Mouse (Mus musculus) ES-E14 (cell line): ENCODE measurements around the gene Cmtm7.

Experiments
- CHD2 ChIP-seq: IDR thresholded peaks from 2 replicates; pipeline ENCODE4 v1.6.1; 2014; ENCODE audit warnings: mild to moderate bottlenecking, low read depth, low read length, inconsistent platforms
- HCFC1 ChIP-seq: IDR thresholded peaks from 2 replicates; pipeline ENCODE4 v1.6.1; 2012; ENCODE audit warnings: low read length, inconsistent platforms, borderline replicate concordance; ENCODE audit not compliant: insufficient read depth
- MAFK ChIP-seq: IDR thresholded peaks from 2 replicates; pipeline ENCODE4 v1.6.1; 2014; ENCODE audit warnings: mild to moderate bottlenecking, low read depth, low read length, inconsistent platforms; ENCODE audit not compliant: insufficient read depth
- ZC3H11A ChIP-seq: IDR thresholded peaks from 2 replicates; pipeline ENCODE4 v1.6.1; 2012; ENCODE audit warnings: low read depth, mild to moderate bottlenecking, inconsistent platforms, low read length, borderline replicate concordance
- ZNF384 ChIP-seq: IDR thresholded peaks from 2 replicates; pipeline ENCODE4 v1.6.1; 2012; ENCODE audit warnings: low read depth, low read length, inconsistent platforms

DNA sequence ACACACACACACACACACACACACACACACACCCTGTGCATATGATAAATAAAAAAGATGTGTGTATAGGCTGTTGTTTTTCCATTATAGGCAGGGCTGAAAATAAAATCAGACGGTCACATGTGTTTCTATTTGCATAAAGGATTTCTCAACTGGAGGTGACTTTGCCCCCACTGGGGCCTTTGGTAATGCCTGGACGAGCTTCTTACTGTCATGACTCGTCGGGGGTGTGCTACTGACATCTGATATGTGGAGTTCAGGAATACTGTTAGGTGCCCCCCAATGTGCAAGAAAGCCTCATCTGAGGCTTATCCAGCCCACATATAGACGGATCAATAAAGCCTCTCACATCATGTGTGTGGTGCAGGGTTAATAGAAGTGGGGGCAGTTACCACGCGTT is 35.4 kb upstream of the Cmtm7 start:
- TF ChIP-seq MAFK (no peak), ZNF384 (no peak), HCFC1 (no peak), CHD2 (no peak), ZC3H11A (no peak)
